Mouse (Mus musculus) cortical plate, adult 2 months (tissue): ENCODE data around the gene Cd24a.

Experiments used
- CTCF ChIP-seq: fragments of 200-500 bp; IDR thresholded peaks from 2 replicates; pipeline ENCODE4 v1.5.1; 2011; ENCODE audit warnings: mild to moderate bottlenecking, control low read depth, low read length; ENCODE audit not compliant: insufficient read depth; ENCODE audit errors: extremely low read depth
- POLR2A ChIP-seq: fragments of 200-500 bp; IDR thresholded peaks from 2 replicates; pipeline ENCODE4 v1.6.1; 2011; ENCODE audit warnings: mild to moderate bottlenecking, low read length, control low read depth; ENCODE audit not compliant: insufficient read depth; ENCODE audit errors: extremely low read depth

GRCm38 (mm10) chr10:43549411-43549810 is 28.7 kb upstream of the Cd24a start:
- no peak for TF ChIP-seq CTCF
- no peak for TF ChIP-seq POLR2A
